ENCODE assay signal across 21 mouse cellular contexts in genomic region chr11:53461727-53462126, GRCm38 (mm10). TPM values are rescaled to one million over a fixed set of nuclear protein-coding genes. Genes with fewer than 3 reads are reported as not detected.
DNase-seq lines count a peak whose midpoint lies in the region; ATAC-seq and TF ChIP-seq lines count a peak whose summit lies in the region.
"Had no signal": no experiment of that assay in that cellular context is flagged by ENCODE, and none has a peak within 500 bp of the region (broad histone marks: within the 10 kb centered on the region; RNA-seq: fewer than 3 reads in every experiment).

No protein-coding gene starts in this region.

- TF ChIP-seq CTCF in lung, adult 2 months (IDR thresholded peaks at IDR 0.05; ENCODE audit: insufficient read depth, low read length) = no peak

- no peaks in the 10 kb centered on the region for H3K9me3 ChIP-seq in kidney, embryonic 15.5 days (replicated peaks)
- H3K9me3 ChIP-seq in liver, embryonic 11.5 days (ENCODE audit: control insufficient read depth, low read length) = no peaks in the 10 kb centered on the region
- H3K9me3 ChIP-seq in heart, embryonic 10.5 days = no peaks in the 10 kb centered on the region
- no peaks in the 10 kb centered on the region for H3K9me3 ChIP-seq in forebrain, embryonic 14.5 days (replicated peaks; ENCODE audit: control insufficient read depth, low read length)
- H3K9me3 ChIP-seq: embryonic facial prominence, embryonic 13.5 days; forebrain, embryonic 12.5 days; heart, embryonic 15.5 days; hindbrain, embryonic 15.5 days had no signal

- peak; percentile 41 for DNase-seq in adrenal gland, postnatal 10 days
- DNase-seq in adrenal gland, postnatal 4 days (ENCODE audit: low spot score in 2 of 2) = no peak
- DNase-seq in kidney, postnatal 4 days = no peak
- no peak for DNase-seq in liver, embryonic 11.5 days (ENCODE audit: low spot score)
- no peak for DNase-seq in heart, embryonic 10.5 days (ENCODE audit: low spot score)
- DNase-seq in forebrain, embryonic 14.5 days (ENCODE audit: low spot score) = no peak
- DNase-seq in lung, adult 2 months = no peak
- DNase-seq: cerebellum, adult 9-11 months; layer of hippocampus, adult 9-11 months; lung, embryonic 14.5 days; thymus, adult 18-20 months had no signal

- no peak overlapping the region for H3K4me2 ChIP-seq in kidney, embryonic 15.5 days
- H3K4me2 ChIP-seq in liver, embryonic 11.5 days = no peak overlapping the region
- no peak overlapping the region for H3K4me2 ChIP-seq in forebrain, embryonic 14.5 days (ENCODE audit: low read length)
- H3K4me2 ChIP-seq: embryonic facial prominence, embryonic 13.5 days; forebrain, embryonic 12.5 days; heart, embryonic 15.5 days; hindbrain, embryonic 15.5 days; lung, embryonic 14.5 days had no signal

- H3K36me3 ChIP-seq in kidney, embryonic 15.5 days = no peaks in the 10 kb centered on the region
- H3K36me3 ChIP-seq in liver, embryonic 11.5 days (ENCODE audit: control insufficient read depth, insufficient read depth, low read length) = no peaks in the 10 kb centered on the region
- H3K36me3 ChIP-seq in heart, embryonic 10.5 days = 0 out of 2 replicates have a peak, but pooled peaks cover 2% of the 10 kb centered on the region
- no peaks in the 10 kb centered on the region for H3K36me3 ChIP-seq in forebrain, embryonic 14.5 days (ENCODE audit: control insufficient read depth, insufficient read depth, low read length)
- H3K36me3 ChIP-seq: forebrain, embryonic 12.5 days; heart, embryonic 15.5 days; hindbrain, embryonic 15.5 days had no signal

- no peak for TF ChIP-seq POLR2A in lung, adult 2 months (IDR thresholded peaks at IDR 0.05; ENCODE audit: borderline replicate concordance, extremely low read depth, low read depth, low read length)

- no peak overlapping the region for H3K9ac ChIP-seq in kidney, embryonic 15.5 days
- no peak overlapping the region for H3K9ac ChIP-seq in liver, embryonic 11.5 days (ENCODE audit: low read depth, low read length)
- H3K9ac ChIP-seq in forebrain, embryonic 14.5 days (ENCODE audit: low read length) = no peak overlapping the region
- H3K9ac ChIP-seq: embryonic facial prominence, embryonic 13.5 days; forebrain, embryonic 12.5 days; heart, embryonic 15.5 days; hindbrain, embryonic 15.5 days; lung, embryonic 14.5 days had no signal

- peaks cover 41% of the 10 kb centered on the region for H3K4me1 ChIP-seq in kidney, embryonic 15.5 days
- H3K4me1 ChIP-seq in liver, embryonic 11.5 days (replicated peaks; ENCODE audit: control insufficient read depth, insufficient read depth, low read length) = peaks cover 13% of the 10 kb centered on the region
- H3K4me1 ChIP-seq in heart, embryonic 10.5 days = peaks cover 33% of the 10 kb centered on the region
- H3K4me1 ChIP-seq in forebrain, embryonic 14.5 days (ENCODE audit: control insufficient read depth, insufficient read depth, low read length) = peaks cover 12% of the 10 kb centered on the region
- peaks cover 2% of the 10 kb centered on the region for H3K4me1 ChIP-seq in lung, adult 2 months (ENCODE audit: control insufficient read depth, insufficient read depth, low read length)

- H3K27me3 ChIP-seq in kidney, embryonic 15.5 days = peaks cover 68% of the 10 kb centered on the region
- H3K27me3 ChIP-seq in liver, embryonic 11.5 days (replicated peaks; ENCODE audit: control insufficient read depth, insufficient read depth, low read length) = peaks cover 70% of the 10 kb centered on the region
- H3K27me3 ChIP-seq in heart, embryonic 10.5 days (ENCODE audit: insufficient read depth, poor library complexity, severe bottlenecking) = peaks cover 90% of the 10 kb centered on the region
- H3K27me3 ChIP-seq in forebrain, embryonic 14.5 days (replicated peaks; ENCODE audit: control insufficient read depth, insufficient read depth, low read length) = peaks cover 67% of the 10 kb centered on the region

- 21% methylated on average over 5 of the region's 5 CpGs for whole genome bisulfite sequencing in kidney, embryonic 15.5 days
- WGBS in liver, embryonic 11.5 days = 13% methylated on average over 5 of the region's 5 CpGs
- 28% methylated on average over 5 of the region's 5 CpGs for WGBS in heart, embryonic 10.5 days
- WGBS in forebrain, embryonic 14.5 days = 18% methylated on average over 5 of the region's 5 CpGs
- WGBS in lung, adult 2 months = 49% methylated on average over 5 of the region's 5 CpGs

- no peak overlapping the region for H3K27ac ChIP-seq in kidney, embryonic 15.5 days
- no peak overlapping the region for H3K27ac ChIP-seq in liver, embryonic 11.5 days (ENCODE audit: low read depth, low read length)
- no peak overlapping the region for H3K27ac ChIP-seq in heart, embryonic 10.5 days
- H3K27ac ChIP-seq in forebrain, embryonic 14.5 days (ENCODE audit: low read depth, low read length) = no peak overlapping the region
- H3K27ac ChIP-seq: embryonic facial prominence, embryonic 13.5 days; forebrain, embryonic 12.5 days; heart, embryonic 15.5 days; hindbrain, embryonic 15.5 days had no signal

- 0 out of 2 replicates have a peak, but pooled peaks have one; percentile 17 for ATAC-seq in kidney, embryonic 15.5 days (replicated peaks; ENCODE audit: low FRiP score)
- peak; percentile 51 for ATAC-seq in liver, embryonic 11.5 days (replicated peaks; ENCODE audit: low FRiP score)
- ATAC-seq in forebrain, embryonic 14.5 days = no peak

- no peak overlapping the region for H3K4me3 ChIP-seq in kidney, embryonic 15.5 days (replicated peaks)
- no peak overlapping the region for H3K4me3 ChIP-seq in liver, embryonic 11.5 days (ENCODE audit: low read depth, low read length)
- H3K4me3 ChIP-seq in heart, embryonic 10.5 days = no peak overlapping the region
- H3K4me3 ChIP-seq in forebrain, embryonic 14.5 days (ENCODE audit: low read depth, low read length) = no peak overlapping the region
- no peak overlapping the region for H3K4me3 ChIP-seq in lung, adult 2 months (replicated peaks; ENCODE audit: extremely low read depth, low read depth, low read length)
- H3K4me3 ChIP-seq: embryonic facial prominence, embryonic 13.5 days; forebrain, embryonic 12.5 days; heart, embryonic 15.5 days; hindbrain, embryonic 15.5 days had no signal

RNA-seq across cellular contexts. Expression of gene Shroom1, which starts 4.7 kb away (rescaled TPM):
- total RNA-seq in adrenal gland, postnatal 10 days (2021) = 1 to 10 TPM; 3.2 to 5.4 TPM
- 1 to 10 TPM; 4.5 to 5.8 TPM for total RNA-seq in adrenal gland, postnatal 4 days (2021)
- 1.7 and 2.3 TPM in 2 replicates for polyA plus RNA-seq in kidney, embryonic 15.5 days (2015; fragmentation: Nextera tagmentation; extraction: Ambion mirVana)
- polyA plus RNA-seq in liver, embryonic 11.5 days (2014; fragmentation: Nextera tagmentation; extraction: Ambion mirVana) = 2.6 and 2.7 TPM in 2 replicates
- polyA plus RNA-seq in heart, embryonic 10.5 days (2016; fragmentation: Nextera tagmentation; extraction: Ambion mirVana) = 2.3 and 2.5 TPM in 2 replicates
- 1.5 and 1.7 TPM in 2 replicates for polyA plus RNA-seq in forebrain, embryonic 14.5 days (2014; fragmentation: Nextera tagmentation; extraction: Ambion mirVana)
- 3.0 and 3.2 TPM in 2 replicates for polyA plus RNA-seq in lung, adult 2 months (2012; rRNA removed)
- total RNA-seq: granulocyte monocyte progenitor cell, adult 5-6 weeks; monocyte, adult 5-6 weeks had no signal

RNA-seq across cellular contexts. Expression of gene Gm10447, which starts 4.8 kb away (rescaled TPM):
- total RNA-seq in adrenal gland, postnatal 10 days (2021) = under 1 TPM; 0.12 to 0.15 TPM
- total RNA-seq in adrenal gland, postnatal 4 days (2021) = under 1 TPM; 0.36 to 0.51 TPM
- not detected in 2 replicates for polyA plus RNA-seq in kidney, embryonic 15.5 days (2015; fragmentation: Nextera tagmentation; extraction: Ambion mirVana)
- polyA plus RNA-seq in liver, embryonic 11.5 days (2014; fragmentation: Nextera tagmentation; extraction: Ambion mirVana) = 0.10 TPM in 1 of 2 replicates, not detected in the other
- polyA plus RNA-seq in heart, embryonic 10.5 days (2016; fragmentation: Nextera tagmentation; extraction: Ambion mirVana) = 0.10 and 0.16 TPM in 2 replicates
- polyA plus RNA-seq in forebrain, embryonic 14.5 days (2014; fragmentation: Nextera tagmentation; extraction: Ambion mirVana) = not detected in 2 replicates
- polyA plus RNA-seq in lung, adult 2 months (2012; rRNA removed) = 0.25 TPM in 2 replicates
- total RNA-seq: granulocyte monocyte progenitor cell, adult 5-6 weeks; monocyte, adult 5-6 weeks had no signal
- polyA plus RNA-seq: heart, embryonic 15.5 days; hindbrain, embryonic 15.5 days; lung, embryonic 14.5 days; neural tube, embryonic 14.5 days had no signal

RNA-seq across cellular contexts. Expression of gene Gm9837, which starts 8.6 kb away (rescaled TPM):
- not detected for total RNA-seq in adrenal gland, postnatal 10 days (2021)
- not detected for total RNA-seq in adrenal gland, postnatal 4 days (2021)
- not detected in 2 replicates for polyA plus RNA-seq in kidney, embryonic 15.5 days (2015; fragmentation: Nextera tagmentation; extraction: Ambion mirVana)
- polyA plus RNA-seq in liver, embryonic 11.5 days (2014; fragmentation: Nextera tagmentation; extraction: Ambion mirVana) = not detected in 2 replicates
- polyA plus RNA-seq in heart, embryonic 10.5 days (2016; fragmentation: Nextera tagmentation; extraction: Ambion mirVana) = not detected in 2 replicates
- not detected in 2 replicates for polyA plus RNA-seq in forebrain, embryonic 14.5 days (2014; fragmentation: Nextera tagmentation; extraction: Ambion mirVana)
- polyA plus RNA-seq in lung, adult 2 months (2012; rRNA removed) = not detected in 2 replicates
- total RNA-seq: granulocyte monocyte progenitor cell, adult 5-6 weeks; left cerebral cortex, postnatal 25 days; megakaryocyte, adult 5-6 weeks; monocyte, adult 5-6 weeks had no signal
- polyA plus RNA-seq: embryonic facial prominence, embryonic 13.5 days; forebrain, embryonic 12.5 days; heart, embryonic 15.5 days; hindbrain, embryonic 15.5 days; lung, embryonic 14.5 days; neural tube, embryonic 14.5 days had no signal

RNA-seq across cellular contexts. Expression of gene Gm9945, which starts 18.2 kb away (rescaled TPM):
- not detected for total RNA-seq in adrenal gland, postnatal 10 days (2021)
- not detected for total RNA-seq in adrenal gland, postnatal 4 days (2021)
- polyA plus RNA-seq in kidney, embryonic 15.5 days (2015; fragmentation: Nextera tagmentation; extraction: Ambion mirVana) = not detected in 2 replicates
- not detected in 2 replicates for polyA plus RNA-seq in liver, embryonic 11.5 days (2014; fragmentation: Nextera tagmentation; extraction: Ambion mirVana)
- not detected in 2 replicates for polyA plus RNA-seq in heart, embryonic 10.5 days (2016; fragmentation: Nextera tagmentation; extraction: Ambion mirVana)
- 0.19 TPM in 1 of 2 replicates, not detected in the other for polyA plus RNA-seq in forebrain, embryonic 14.5 days (2014; fragmentation: Nextera tagmentation; extraction: Ambion mirVana)
- not detected in 2 replicates for polyA plus RNA-seq in lung, adult 2 months (2012; rRNA removed)
- total RNA-seq: granulocyte monocyte progenitor cell, adult 5-6 weeks; megakaryocyte, adult 5-6 weeks; monocyte, adult 5-6 weeks had no signal
- polyA plus RNA-seq: embryonic facial prominence, embryonic 13.5 days; forebrain, embryonic 12.5 days; heart, embryonic 15.5 days; lung, embryonic 14.5 days had no signal

RNA-seq across cellular contexts. Expression of gene Sowaha, which starts 18.3 kb away (rescaled TPM):
- under 1 TPM; 0.60 to 0.94 TPM for total RNA-seq in adrenal gland, postnatal 10 days (2021)
- total RNA-seq in adrenal gland, postnatal 4 days (2021) = 1 to 10 TPM; 1.7 to 2.2 TPM
- 0.23 and 0.32 TPM in 2 replicates for polyA plus RNA-seq in kidney, embryonic 15.5 days (2015; fragmentation: Nextera tagmentation; extraction: Ambion mirVana)
- 1.1 and 1.5 TPM in 2 replicates for polyA plus RNA-seq in liver, embryonic 11.5 days (2014; fragmentation: Nextera tagmentation; extraction: Ambion mirVana)
- 0.32 and 0.38 TPM in 2 replicates for polyA plus RNA-seq in heart, embryonic 10.5 days (2016; fragmentation: Nextera tagmentation; extraction: Ambion mirVana)
- polyA plus RNA-seq in forebrain, embryonic 14.5 days (2014; fragmentation: Nextera tagmentation; extraction: Ambion mirVana) = 1.2 and 1.7 TPM in 2 replicates
- 0.86 and 0.98 TPM in 2 replicates for polyA plus RNA-seq in lung, adult 2 months (2012; rRNA removed)
- total RNA-seq: granulocyte monocyte progenitor cell, adult 5-6 weeks; megakaryocyte, adult 5-6 weeks; monocyte, adult 5-6 weeks had no signal
